Mouse (Mus musculus) liver, embryonic 14.5 days (tissue): Measurements from ENCODE around the gene Robo3.

Experiments
- CTCF ChIP-seq: IDR thresholded peaks from 2 replicates; pipeline ENCODE4 v1.5.1; 2016; ENCODE audit warnings: antibody characterized with exemption, low read depth, control low read depth
- EP300 ChIP-seq: IDR thresholded peaks from 2 replicates; pipeline ENCODE4 v1.6.1; 2016; ENCODE audit warnings: antibody characterized with exemption, low read depth

DNA sequence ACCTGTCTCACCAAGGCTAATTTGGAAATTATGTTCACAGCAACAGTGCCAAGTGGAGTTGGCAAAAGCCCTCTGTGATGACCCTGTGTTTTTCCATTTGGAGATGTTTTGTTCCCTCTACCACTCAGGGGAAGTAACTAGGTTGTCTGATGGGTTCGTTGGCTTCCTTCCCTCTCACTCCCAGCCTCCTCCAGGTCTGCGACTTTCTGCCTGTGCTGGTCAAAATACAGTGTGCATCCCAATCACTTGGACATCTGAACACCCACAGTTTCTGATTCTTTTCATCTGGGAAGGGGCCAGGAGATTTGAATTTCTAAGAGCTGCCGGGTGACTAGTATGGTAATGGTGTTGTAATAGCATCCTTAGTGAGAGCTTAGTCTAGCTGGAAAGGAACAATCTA, 28.5 kb upstream of the Robo3 start:
- TF ChIP-seq CTCF (no peak), EP300 (no peak)
